Mouse (Mus musculus) heart, adult 8-10 months (tissue): ENCODE data around the gene Terb2. TPM values are rescaled to one million over a fixed set of nuclear protein-coding genes. Genes with fewer than 3 reads are reported as not detected.
A peak's percentile ranks its signal among the peaks of the same experiment; 100 is the strongest.

Source experiments
- DNase-seq: peaks from one replicate; pipeline ENCODE4 v3.0.0; 2022; ENCODE audit warnings: low spot score
- total RNA-seq, 4 experiments: library from RNA; stranded (reverse); gene quantifications; 2 replicates each; pipeline ENCODE4 v1.2.4; 2022

The Terb2 gene
- total RNA-seq, 4 experiments from 2014 or later, result not detected

DNA sequence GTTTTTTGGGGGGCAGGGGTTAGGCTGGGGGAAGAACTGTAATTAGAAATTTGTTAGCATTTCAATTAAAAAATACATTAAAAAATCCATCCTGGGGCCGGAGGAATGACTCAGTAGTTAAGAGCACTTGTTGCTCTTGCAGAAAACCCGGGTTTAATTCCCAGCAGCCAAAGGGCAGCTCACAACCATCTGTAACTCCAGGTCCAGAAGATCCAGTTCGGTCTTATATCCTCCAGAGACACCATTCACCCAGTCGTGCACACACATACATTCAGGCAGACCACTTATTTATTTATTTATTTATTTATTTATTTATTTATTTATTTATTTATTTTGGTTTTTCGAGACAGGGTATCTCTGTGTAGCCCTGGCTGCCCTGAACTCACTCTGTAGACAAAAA is 47.3 kb downstream of the Terb2 start:
- no peak for DNase-seq

DNA sequence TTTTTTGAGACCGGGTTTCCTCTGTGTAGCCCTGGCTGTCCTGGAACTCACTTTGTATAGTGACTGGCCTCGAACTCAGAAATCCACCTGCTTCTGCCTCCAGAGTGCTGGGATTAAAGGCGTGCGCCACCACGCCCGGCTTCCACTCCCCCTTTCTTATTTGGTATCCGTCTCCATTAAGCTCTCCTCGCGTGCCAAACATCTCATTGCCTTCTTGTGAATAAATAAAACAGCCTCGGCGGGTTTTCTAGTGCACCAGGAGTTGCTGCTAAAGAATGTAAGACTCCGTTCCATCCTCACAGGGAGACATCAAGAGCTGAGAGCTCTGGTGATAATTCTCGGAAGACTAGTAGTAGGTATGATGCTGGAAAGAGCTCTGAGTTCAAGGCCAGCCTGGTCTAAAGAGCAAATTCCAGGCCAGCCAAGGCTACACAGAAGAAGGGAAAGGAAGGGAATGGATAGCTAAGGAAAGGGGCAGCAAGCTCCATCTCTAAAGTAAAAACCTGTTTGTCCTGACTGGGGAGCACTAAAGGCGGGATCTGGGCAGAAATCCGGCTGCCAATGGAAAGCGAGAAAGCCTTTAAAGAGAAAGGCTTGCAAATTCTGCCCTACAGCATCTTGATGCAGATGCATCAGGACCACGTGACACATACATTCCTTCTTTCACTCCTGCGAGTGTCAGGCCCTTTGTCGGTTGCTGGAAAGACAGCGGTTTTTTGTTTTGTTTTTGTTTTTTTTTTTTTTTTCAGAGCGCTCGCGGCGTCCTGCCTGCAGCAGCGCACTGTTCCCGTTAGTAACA is 47.9 kb downstream of the Terb2 start:
- peak; percentile 23 for DNase-seq

DNA sequence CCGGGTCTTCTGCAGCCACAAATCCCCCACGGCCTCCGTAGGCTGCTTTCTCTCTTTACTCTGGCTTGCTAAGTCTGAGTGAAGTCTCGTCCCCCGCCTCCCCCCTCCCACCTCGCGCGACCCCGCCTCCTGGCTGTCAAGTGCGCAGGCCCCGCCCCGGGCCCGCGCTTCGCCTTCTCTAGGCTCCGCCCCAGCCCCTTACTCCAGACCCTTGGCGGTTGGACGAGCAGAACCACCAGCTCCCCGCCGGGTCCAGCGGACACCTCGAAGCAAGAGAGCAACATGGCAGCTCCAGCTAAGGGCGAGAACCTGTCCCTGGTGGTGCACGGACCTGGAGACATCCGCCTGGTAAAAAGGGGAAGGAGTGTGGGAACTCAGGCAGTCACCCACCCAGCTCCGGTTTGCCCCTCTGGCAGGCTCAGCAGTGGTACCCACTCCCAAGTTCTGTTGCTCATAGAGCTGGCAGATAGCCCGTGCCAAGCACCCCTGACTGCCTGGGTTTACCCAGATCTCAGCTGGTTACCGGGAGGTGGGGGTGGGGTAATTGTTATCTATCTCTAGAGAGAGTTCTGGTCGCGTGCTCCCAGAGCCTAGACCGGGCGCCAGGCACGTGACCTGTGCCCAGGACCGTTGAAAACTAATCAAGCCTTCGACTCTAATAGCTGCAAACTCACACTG is 48.7 kb downstream of the Terb2 start, which contains the start of gene Sord:
Sord (plus strand) TSS at position 139 of the 678 bp plus-strand sequence.
- peak; percentile 58 for DNase-seq

DNA sequence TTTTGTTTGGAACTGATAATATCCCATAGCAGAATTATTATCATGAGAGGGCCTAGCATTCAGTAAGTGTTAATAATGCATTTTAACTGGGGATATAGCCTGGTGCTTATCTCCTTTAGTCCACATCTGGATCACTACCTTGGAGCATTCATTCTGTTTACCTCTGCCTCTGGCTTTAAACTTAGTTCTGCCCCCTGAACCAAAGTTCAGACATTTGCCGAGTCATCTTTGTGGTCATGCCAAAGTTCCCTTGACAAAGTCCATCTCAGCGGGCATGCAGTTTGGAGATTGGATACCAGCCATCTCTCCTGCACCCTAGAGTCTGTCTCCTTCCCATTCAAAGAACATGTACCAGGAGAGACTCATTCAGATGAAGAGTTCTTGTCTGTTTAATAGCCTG is 49.4 kb downstream of the Terb2 start:
- DNase-seq, result no peak

DNA sequence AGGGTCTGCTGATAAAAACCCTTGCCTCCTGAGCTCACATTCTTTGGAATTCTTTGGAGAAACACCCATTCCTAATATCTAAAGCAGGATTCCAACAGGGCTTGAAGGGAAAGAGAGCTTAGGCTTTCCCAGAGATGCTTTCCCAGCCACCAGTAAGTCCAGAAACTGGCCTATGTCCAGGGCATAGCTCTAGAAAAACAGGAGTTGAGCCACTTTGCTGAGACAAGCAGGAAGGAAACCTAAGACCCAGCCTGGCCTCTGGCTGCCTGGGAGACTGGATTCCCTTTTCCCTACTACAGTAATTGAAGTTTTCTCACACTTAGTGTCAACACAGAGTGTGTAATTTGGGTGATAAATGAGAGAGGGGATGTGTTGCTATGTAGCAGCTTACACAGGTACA is 50.2 kb downstream of the Terb2 start:
- DNase-seq, result no peak

DNA sequence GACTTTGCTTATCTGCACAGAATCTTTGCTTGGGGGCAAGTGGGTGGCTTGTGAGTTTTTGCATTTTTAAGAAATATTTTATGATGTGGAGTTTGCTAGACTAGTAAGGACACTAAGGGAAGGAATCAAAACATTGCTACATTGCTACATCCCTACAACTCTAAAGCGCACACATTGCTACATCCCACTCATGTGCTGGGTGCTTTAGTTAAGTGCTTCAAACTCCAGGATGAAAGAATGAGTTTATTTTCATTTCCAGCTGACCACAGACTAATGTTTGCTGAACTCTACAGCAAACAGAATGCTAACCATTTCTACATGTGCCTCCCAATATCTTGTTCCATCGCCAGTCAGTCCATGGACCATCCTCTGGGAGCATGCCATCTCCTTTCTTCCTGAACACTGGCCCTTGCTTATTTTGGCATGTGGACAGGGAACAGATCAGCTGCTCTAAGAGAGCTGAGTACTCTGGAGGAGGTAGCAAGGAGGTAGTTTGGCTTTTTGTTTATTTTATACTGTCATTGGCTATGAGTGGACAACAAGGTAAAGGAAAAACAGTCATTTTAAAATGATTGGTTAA is 51.9 kb downstream of the Terb2 start:
- no peak for DNase-seq

- DNase-seq, result no peak
Measured at GRCm38 (mm10) chr2:122240735-122241134, 54.7 kb downstream of the Terb2 start.

- no peak for DNase-seq
Measured at GRCm38 (mm10) chr2:122241226-122241625, 55.2 kb downstream of the Terb2 start.

GRCm38 (mm10) chr2:122241935-122242334 is 55.9 kb downstream of the Terb2 start:
- no peak for DNase-seq

DNA sequence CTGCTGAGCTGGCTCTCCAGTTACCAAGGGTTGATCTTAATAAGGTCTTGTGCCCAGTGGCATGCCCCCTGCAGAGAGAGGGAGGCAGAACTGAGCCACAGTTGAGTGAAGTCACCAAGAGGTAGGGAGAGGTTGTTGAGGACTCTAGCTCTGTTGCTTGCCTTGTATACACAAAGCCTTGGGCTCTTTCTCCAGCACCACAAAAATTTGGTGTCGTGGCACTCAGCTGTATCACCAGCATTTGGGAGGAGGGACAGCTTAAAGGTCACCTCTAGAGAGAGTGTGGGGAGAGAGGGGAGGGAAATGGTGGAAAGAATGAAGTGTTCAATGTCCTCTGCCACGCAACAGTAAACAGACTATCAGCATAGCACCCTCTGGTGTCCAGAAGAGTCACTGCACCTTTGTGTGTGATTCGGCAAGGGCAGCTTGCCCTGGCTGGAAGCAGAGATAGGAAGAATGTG is 57.6 kb downstream of the Terb2 start:
- peak; percentile 79 for DNase-seq

DNA sequence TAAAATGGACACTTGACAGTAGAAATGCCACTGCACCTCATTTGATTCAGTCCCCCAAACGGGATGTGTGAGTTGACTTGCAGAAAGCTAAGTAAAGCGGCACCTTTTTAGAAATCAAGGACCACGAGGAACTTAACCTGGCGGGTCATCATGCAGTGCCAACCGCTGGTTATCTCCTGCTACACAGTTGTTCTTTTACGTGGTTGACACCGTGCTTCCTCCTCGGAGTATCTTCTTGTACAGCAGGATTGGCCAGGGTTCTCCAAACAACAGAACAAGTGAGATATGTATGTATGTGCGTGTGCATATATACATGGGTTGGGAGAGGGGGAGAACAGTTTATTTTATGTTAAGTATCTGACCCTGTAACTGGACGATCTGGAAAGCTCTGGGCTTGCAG is 61.7 kb downstream of the Terb2 start:
- no peak for DNase-seq

- no peak for DNase-seq
Measured at GRCm38 (mm10) chr2:122255997-122256396, 69.9 kb downstream of the Terb2 start.

Other genes starting within 250 kb of the Terb2 start
- gene Ctdspl2, start 230.3 kb upstream of the Terb2 start, total RNA-seq, result 10 to 100 TPM in 3 of 4 experiments, 1 to 10 TPM in 1; 8.5 to 14.5 (median 11.3) TPM
- not detected for gene Mageb3, start 230.2 kb upstream of the Terb2 start, total RNA-seq
- 10 to 100 TPM; 22.2 to 24.9 (median 23.2) TPM for gene Eif3j1, start 157.7 kb upstream of the Terb2 start, total RNA-seq
- gene Spg11, start 67.9 kb upstream of the Terb2 start, total RNA-seq, result 10 to 100 TPM; 10.8 to 11.7 (median 11.6) TPM
- 100 to 1,000 TPM; 199 to 255 (median 220) TPM for gene B2m, start 38.6 kb upstream of the Terb2 start, total RNA-seq
- gene Trim69, start 25.6 kb upstream of the Terb2 start, total RNA-seq, result under 1 TPM in 1 of 4 experiments, not detected in 3; 0.22 TPM
- gene Patl2, start 83 bp upstream of the Terb2 start, total RNA-seq, result not detected
- gene Sord, start 48.5 kb downstream of the Terb2 start, total RNA-seq, result 100 to 1,000 TPM; 182 to 228 (median 200) TPM
- under 1 TPM; 0.46 to 0.82 (median 0.54) TPM for gene Duox2, start 112.2 kb downstream of the Terb2 start, total RNA-seq
- gene Duoxa2, start 112.6 kb downstream of the Terb2 start, total RNA-seq, result under 1 TPM in 3 of 4 experiments, not detected in 1; 0.17 to 0.31 (median 0.25) TPM
- under 1 TPM in 3 of 4 experiments, not detected in 1; 0.14 to 0.37 (median 0.34) TPM for gene Duoxa1, start 127.5 kb downstream of the Terb2 start, total RNA-seq
- gene Duox1, start 129.4 kb downstream of the Terb2 start, total RNA-seq, result under 1 TPM in 3 of 4 experiments, not detected in 1; 0.20 to 0.28 (median 0.27) TPM
- gene Shf, start 182.9 kb downstream of the Terb2 start, total RNA-seq, result 1 to 10 TPM; 4.4 to 7.3 (median 5.7) TPM
- gene Slc28a2, start 240.2 kb downstream of the Terb2 start, total RNA-seq, result 10 to 100 TPM; 16.0 to 22.8 (median 19.8) TPM